8 mouse cellular contexts compared by ENCODE assay signal in genomic region chr2:165954872-165955271, GRCm38 (mm10). TPM values are rescaled to one million over a fixed set of nuclear protein-coding genes. Genes with fewer than 3 reads are reported as not detected.
A peak's percentile ranks its signal among the peaks of the same experiment; 100 is the strongest.
DNase-seq lines count a peak whose midpoint lies in the region; ATAC-seq and TF ChIP-seq lines count a peak whose summit lies in the region.

No protein-coding gene starts in this region.

- TF ChIP-seq CTCF in lung, postnatal 0 days (IDR thresholded peaks at IDR 0.05): no peak

- no peak overlapping the region for H3K4me3 ChIP-seq in lung, postnatal 0 days (ENCODE audit: low read depth, low read length)
- H3K4me3 ChIP-seq in stomach, embryonic 15.5 days (replicated peaks): 0 out of 2 replicates have a peak overlapping the region, but pooled peaks have one; percentile 1

- no peaks in the 10 kb centered on the region for H3K4me1 ChIP-seq in lung, postnatal 0 days (ENCODE audit: insufficient read depth, low read depth, low read length)
- peaks cover 6% of the 10 kb centered on the region; the same call in 1 of the 2 replicates for H3K4me1 ChIP-seq in stomach, embryonic 15.5 days

- TF ChIP-seq EP300 in lung, postnatal 0 days (IDR thresholded peaks at IDR 0.05): peak; percentile 76

- H3K27me3 ChIP-seq in lung, postnatal 0 days (replicated peaks; ENCODE audit: insufficient read depth, low read length): no peaks in the 10 kb centered on the region
- H3K27me3 ChIP-seq in stomach, embryonic 15.5 days (replicated peaks): no peaks in the 10 kb centered on the region

- ATAC-seq in erythroid progenitor cell, adult 5-6 weeks (replicated peaks; ENCODE audit: low FRiP score, poor library complexity, severe bottlenecking): peak; percentile 62
- ATAC-seq in lung, postnatal 0 days: peak; percentile 70
- no peak for ATAC-seq in stomach, embryonic 15.5 days (ENCODE audit: insufficient read depth, low FRiP score, low read depth)

- no peaks in the 10 kb centered on the region for H3K36me3 ChIP-seq in lung, postnatal 0 days (ENCODE audit: insufficient read depth, low read length)
- H3K36me3 ChIP-seq in stomach, embryonic 15.5 days: no peaks in the 10 kb centered on the region

- H3K9ac ChIP-seq in lung, postnatal 0 days (replicated peaks; ENCODE audit: low read depth): no peak overlapping the region
- H3K9ac ChIP-seq in stomach, embryonic 15.5 days: no peak overlapping the region

- peak overlapping the region; percentile 30 for H3K4me2 ChIP-seq in lung, postnatal 0 days (replicated peaks; ENCODE audit: low read depth, low read length)
- H3K4me2 ChIP-seq in stomach, embryonic 15.5 days: peak overlapping the region; percentile 32

- peak overlapping the region; percentile 35; the same call in 1 of the 2 replicates for H3K27ac ChIP-seq in lung, postnatal 0 days (ENCODE audit: low read length)
- peak overlapping the region; percentile 59 for H3K27ac ChIP-seq in stomach, embryonic 15.5 days

- WGBS in lung, postnatal 0 days: 30% methylated on average over 20 of the region's 20 CpGs
- WGBS in stomach, embryonic 15.5 days: 30% methylated on average over 20 of the region's 20 CpGs

- H3K9me3 ChIP-seq in lung, postnatal 0 days (ENCODE audit: low read length): no peaks in the 10 kb centered on the region
- H3K9me3 ChIP-seq in stomach, embryonic 15.5 days: no peaks in the 10 kb centered on the region

- peak; percentile 3 to 9 for DNase-seq in right cerebral cortex, adult 2 months (ENCODE audit: low spot score in 2 of 2)
- DNase-seq in right cerebral cortex, postnatal 25 days: no peak
- peak; percentile 67 for DNase-seq in kidney, adult 11 months
- DNase-seq in lung, postnatal 0 days (ENCODE audit: low spot score): peak; percentile 74
- DNase-seq in Muller cell, postnatal 12 days (ENCODE audit: inconsistent ontology term): no peak
- DNase-seq in urinary bladder, postnatal 25 days (ENCODE audit: low spot score): no peak

RNA-seq across cellular contexts. Expression of gene Ncoa3, which starts 37.6 kb away (rescaled TPM):
- total RNA-seq in erythroid progenitor cell, adult 5-6 weeks (2015; ENCODE audit: low replicate concordance): 17.6 and 20.5 TPM in 2 replicates
- total RNA-seq in erythroid progenitor cell, adult 5-6 weeks (2017; ENCODE audit: low replicate concordance): 3.6 and 3.9 TPM in 2 replicates
- 8.5 and 10.4 TPM in 2 replicates for polyA plus RNA-seq in lung, postnatal 0 days (2015; fragmentation: Nextera tagmentation; extraction: Ambion mirVana)
- 12.9 and 14.1 TPM in 2 replicates for polyA plus RNA-seq in stomach, embryonic 15.5 days (2015; fragmentation: Nextera tagmentation; extraction: Ambion mirVana)

RNA-seq across cellular contexts. Expression of gene Zmynd8, which starts 56.1 kb away (rescaled TPM):
- total RNA-seq in erythroid progenitor cell, adult 5-6 weeks (2015; ENCODE audit: low replicate concordance): 55.3 and 129 TPM in 2 replicates
- total RNA-seq in erythroid progenitor cell, adult 5-6 weeks (2017; ENCODE audit: low replicate concordance): 59.5 and 85.9 TPM in 2 replicates
- 30.7 and 32.1 TPM in 2 replicates for polyA plus RNA-seq in lung, postnatal 0 days (2015; fragmentation: Nextera tagmentation; extraction: Ambion mirVana)
- polyA plus RNA-seq in stomach, embryonic 15.5 days (2015; fragmentation: Nextera tagmentation; extraction: Ambion mirVana): 53.6 and 54.5 TPM in 2 replicates

Comparison
In these comparisons a context has a peak if more than half of its experiments do, and no peak if none do; other contexts are left out.
1. DNase-seq: peak in right cerebral cortex, adult 2 months (2 of 2), kidney, adult 11 months (single experiment) and lung, postnatal 0 days (single experiment); none in right cerebral cortex, postnatal 25 days (single experiment), Muller cell, postnatal 12 days (single experiment) and urinary bladder, postnatal 25 days (single experiment).